Mouse (Mus musculus) cerebellum, adult (tissue): Measurements from ENCODE around the gene Scfd2.
A peak's percentile ranks its signal among the peaks of the same experiment; 100 is the strongest.

ENCODE experiments used
- ATAC-seq: cut with Nextera tagmentation; 2 replicates; pipeline ENCODE4 v1.9.2; 2017; ENCODE audit warnings: mild to moderate bottlenecking, moderate library complexity, mixed read lengths; ENCODE audit not compliant: insufficient number of reproducible peaks, low FRiP score, low TSS enrichment

Scfd2 gene

GRCm38 (mm10) chr5:74211346-74211745, 320.2 kb downstream of the Scfd2 start:
- no peak for ATAC-seq

GRCm38 (mm10) chr5:74209640-74210039, 321.9 kb downstream of the Scfd2 start:
- ATAC-seq, result peak; percentile 73

GRCm38 (mm10) chr5:74208438-74208837, 323.1 kb downstream of the Scfd2 start:
- ATAC-seq, result no peak

- no peak for ATAC-seq
These were observed 324.4 kb downstream of the Scfd2 start for GRCm38 (mm10) chr5:74207209-74207608.

- ATAC-seq, result no peak
These were observed 324.9 kb downstream of the Scfd2 start for GRCm38 (mm10) chr5:74206649-74207048.

GRCm38 (mm10) chr5:74206038-74206437, 325.5 kb downstream of the Scfd2 start:
- no peak for ATAC-seq

- ATAC-seq, result no peak
These were observed 326.1 kb downstream of the Scfd2 start for GRCm38 (mm10) chr5:74205509-74205908.

- no peak for ATAC-seq
These were observed 327.1 kb downstream of the Scfd2 start for GRCm38 (mm10) chr5:74204465-74204864.

GRCm38 (mm10) chr5:74202515-74202914, 329.0 kb downstream of the Scfd2 start:
- ATAC-seq, result no peak

- no peak for ATAC-seq
These were observed 329.8 kb downstream of the Scfd2 start for GRCm38 (mm10) chr5:74201570-74202357.

- ATAC-seq, result no peak
These were observed 331.1 kb downstream of the Scfd2 start for GRCm38 (mm10) chr5:74200481-74200880.

GRCm38 (mm10) chr5:74199793-74200192, 331.8 kb downstream of the Scfd2 start:
- ATAC-seq, result no peak

- no peak for ATAC-seq
These were observed 333.1 kb downstream of the Scfd2 start for GRCm38 (mm10) chr5:74198446-74198845.

- ATAC-seq, result no peak
These were observed 333.8 kb downstream of the Scfd2 start for GRCm38 (mm10) chr5:74197541-74198330.

GRCm38 (mm10) chr5:74196307-74196618, 335.3 kb downstream of the Scfd2 start:
- ATAC-seq, result no peak

GRCm38 (mm10) chr5:74195614-74196306, 335.8 kb downstream of the Scfd2 start:
- ATAC-seq, result no peak

- peak; percentile 93 for ATAC-seq
These were observed 336.5 kb downstream of the Scfd2 start, which contains the start of gene Rasl11b for GRCm38 (mm10) chr5:74194841-74195613. Gene Rasl11b, plus strand, starts transcription at chr5:74195286.

GRCm38 (mm10) chr5:74194027-74194840, 337.3 kb downstream of the Scfd2 start:
- peak; percentile 49 for ATAC-seq

- ATAC-seq, result no peak
These were observed 337.9 kb downstream of the Scfd2 start for GRCm38 (mm10) chr5:74193626-74194025.
